Mouse (Mus musculus): Measurements from ENCODE around the gene Anxa11. TPM values are rescaled to one million over a fixed set of nuclear protein-coding genes. Genes with fewer than 3 reads are reported as not detected.

The Anxa11 gene
- total and polyA plus RNA-seq, 3 experiments = 7.6 to 40.5 TPM; not detected in 1

DNA sequence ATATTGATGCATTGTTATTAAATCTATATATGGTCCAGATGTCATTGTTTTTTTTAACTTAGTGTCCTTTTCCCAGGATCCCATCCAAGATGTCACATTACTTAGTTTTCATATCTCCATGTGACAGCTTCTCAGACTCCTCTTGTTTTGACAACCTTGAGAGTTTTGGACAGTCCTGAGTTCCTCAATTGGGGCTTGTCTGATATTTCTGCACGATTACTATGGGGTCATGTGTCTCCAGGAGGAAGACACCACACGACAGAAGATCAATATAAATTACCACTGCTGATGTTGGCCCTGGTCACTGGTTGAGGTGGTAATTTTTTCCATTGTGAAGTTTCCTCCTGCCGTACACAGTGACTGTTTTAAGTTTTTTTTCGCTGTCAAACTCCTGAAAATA is 377 bp upstream of the Anxa11 start (continued):
- TF ChIP-seq POLR2A (IDR thresholded peaks at IDR 0.05; ENCODE audit: control insufficient read depth in 1 of 2, insufficient read depth in 1 of 2, low read depth in 1 of 2, low read length in 2 of 2, poor library complexity in 1 of 2) = no peak
- TF ChIP-seq CTCF (IDR thresholded peaks at IDR 0.05 in 2 of 3, conservative IDR thresholded peaks at IDR 0.05 in 1 of 3; ENCODE audit: control insufficient read depth in 1 of 3, insufficient read depth in 1 of 3, low read depth in 2 of 3, low read length in 3 of 3, poor library complexity in 1 of 3, severe bottlenecking in 1 of 3) = no peak

DNA sequence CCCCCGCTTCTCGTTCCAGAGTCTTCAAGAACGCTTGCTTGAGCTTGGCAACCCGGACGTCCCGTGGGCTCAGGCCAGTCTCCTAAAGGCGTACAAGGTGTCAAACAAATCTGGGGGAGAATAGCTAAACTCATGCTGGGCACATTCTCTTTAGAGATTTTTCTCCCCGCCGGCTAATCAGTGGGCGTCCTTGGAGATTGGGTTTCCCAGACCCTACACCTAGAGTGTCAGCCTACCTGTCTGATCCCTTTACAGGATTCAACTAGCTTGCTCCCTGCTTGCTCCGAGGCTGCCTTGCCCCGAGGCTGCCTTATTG is 690 bp downstream of the Anxa11 start:
- Histone ChIP-seq H3K4me3 (ENCODE audit: control insufficient read depth in 1 of 2, insufficient read depth in 1 of 2, low read depth in 2 of 2, low read length in 2 of 2) (peak overlapping the region; percentile 82 to 95), H3K79me2 (ENCODE audit: control insufficient read depth, insufficient read depth, low read length, poor library complexity) (peaks cover 10% of the 10 kb centered on the region), H3K27ac (ENCODE audit: control insufficient read depth, low read depth, low read length) (no peak overlapping the region), H3K9ac (ENCODE audit: control insufficient read depth, low read depth, low read length, poor library complexity, severe bottlenecking) (peak overlapping the region; percentile 90), H3K9me3 (replicated peaks; ENCODE audit: insufficient read depth, low read length) (no peaks in the 10 kb centered on the region), H3K27me3 (ENCODE audit: control insufficient read depth in 1 of 2, insufficient read depth in 2 of 2, low read length in 2 of 2) (peaks cover 0 to 1% of the 10 kb centered on the region in 2 experiments; a peak in 1 of 4 replicates), H3K4me1 (ENCODE audit: control insufficient read depth in 1 of 2, insufficient read depth in 2 of 2, low read length in 2 of 2) (peaks cover 4 to 14% of the 10 kb centered on the region in 2 experiments; a peak in 3 of 4 replicates), H3K36me3 (ENCODE audit: control insufficient read depth in 1 of 2, insufficient read depth in 2 of 2, low read length in 2 of 2) (peaks cover 0 to 10% of the 10 kb centered on the region in 2 experiments; a peak in 2 of 4 replicates)
- DNase-seq (ENCODE audit: low read depth, low spot score) = no peak
- TF ChIP-seq MAFK (IDR thresholded peaks at IDR 0.05; ENCODE audit: borderline replicate concordance, low read depth, low read length) (no peak), CTCF (IDR thresholded peaks at IDR 0.05 in 2 of 3, conservative IDR thresholded peaks at IDR 0.05 in 1 of 3; ENCODE audit: control insufficient read depth in 1 of 3, insufficient read depth in 1 of 3, low read depth in 2 of 3, low read length in 3 of 3, poor library complexity in 1 of 3, severe bottlenecking in 1 of 3) (no peak), GATA1 (IDR thresholded peaks at IDR 0.05; ENCODE audit: low read depth, low read length) (no peak), ZKSCAN1 (IDR thresholded peaks at IDR 0.05; ENCODE audit: low read depth, low read length) (no peak), KAT2A (conservative IDR thresholded peaks at IDR 0.05; ENCODE audit: low read depth, low read length) (no peak), USF2 (IDR thresholded peaks at IDR 0.05; ENCODE audit: borderline replicate concordance in 1 of 2, insufficient read depth in 1 of 2, low read depth in 1 of 2, low read length in 2 of 2) (no peak), TCF12 (IDR thresholded peaks at IDR 0.05; ENCODE audit: low read depth, low read length) (no peak), RAD21 (IDR thresholded peaks at IDR 0.05; ENCODE audit: low read depth, low read length) (no peak), JUND (IDR thresholded peaks at IDR 0.05; ENCODE audit: low read depth, low read length) (no peak), TAL1 (IDR thresholded peaks at IDR 0.05; ENCODE audit: low read length) (no peak)

DNA sequence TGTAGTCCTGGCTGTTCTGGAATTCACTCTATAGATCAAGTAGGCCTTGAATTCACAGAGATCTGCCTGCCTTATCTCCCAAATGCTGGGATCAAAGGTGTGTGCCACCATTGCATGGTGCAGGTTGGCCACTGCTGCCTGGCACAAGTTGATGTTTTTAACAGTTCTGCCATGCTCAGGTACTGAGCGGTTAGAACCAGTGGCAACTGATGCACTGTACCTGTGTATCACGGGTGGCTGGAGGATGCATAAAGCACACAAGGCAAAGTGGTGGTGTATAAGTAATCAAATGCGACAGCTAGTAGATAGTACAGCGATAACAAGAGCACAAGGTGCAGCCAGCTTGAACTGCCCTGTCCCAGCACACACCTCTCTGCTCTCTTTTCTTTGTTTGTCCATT is 2.4 kb downstream of the Anxa11 start:
- no peak overlapping the region for H3K9ac ChIP-seq (ENCODE audit: control insufficient read depth, low read depth, low read length, poor library complexity, severe bottlenecking)
- no peak for DNase-seq (ENCODE audit: low read depth, low spot score)
- peaks cover 10% of the 10 kb centered on the region for H3K79me2 ChIP-seq (ENCODE audit: control insufficient read depth, insufficient read depth, low read length, poor library complexity)
- no peak overlapping the region for H3K4me3 ChIP-seq (ENCODE audit: control insufficient read depth in 1 of 2, insufficient read depth in 1 of 2, low read depth in 2 of 2, low read length in 2 of 2)
- peaks cover 4 to 14% of the 10 kb centered on the region in 2 experiments; a peak in 3 of 4 replicates for H3K4me1 ChIP-seq (ENCODE audit: control insufficient read depth in 1 of 2, insufficient read depth in 2 of 2, low read length in 2 of 2)
- no peaks in the 10 kb centered on the region for H3K9me3 ChIP-seq (replicated peaks; ENCODE audit: insufficient read depth, low read length)
- peaks cover 0 to 10% of the 10 kb centered on the region in 2 experiments; a peak in 2 of 4 replicates for H3K36me3 ChIP-seq (ENCODE audit: control insufficient read depth in 1 of 2, insufficient read depth in 2 of 2, low read length in 2 of 2)
- no peaks in the 10 kb centered on the region for H3K27me3 ChIP-seq (ENCODE audit: control insufficient read depth in 1 of 2, insufficient read depth in 2 of 2, low read length in 2 of 2)
- TF ChIP-seq BHLHE40 (IDR thresholded peaks at IDR 0.05; ENCODE audit: borderline replicate concordance, low read depth, low read length) (no peak), CTCF (IDR thresholded peaks at IDR 0.05 in 2 of 3, conservative IDR thresholded peaks at IDR 0.05 in 1 of 3; ENCODE audit: control insufficient read depth in 1 of 3, insufficient read depth in 1 of 3, low read depth in 2 of 3, low read length in 3 of 3, poor library complexity in 1 of 3, severe bottlenecking in 1 of 3) (no peak), POLR2A (IDR thresholded peaks at IDR 0.05; ENCODE audit: control insufficient read depth in 1 of 2, insufficient read depth in 1 of 2, low read depth in 1 of 2, low read length in 2 of 2, poor library complexity in 1 of 2) (no peak), POLR2AphosphoS5 (IDR thresholded peaks at IDR 0.05; ENCODE audit: borderline replicate concordance, low read depth, low read length) (no peak), GABPA (IDR thresholded peaks at IDR 0.05; ENCODE audit: low read depth, low read length) (no peak), MYB (IDR thresholded peaks at IDR 0.05; ENCODE audit: low read depth, low read length) (no peak), MAX (IDR thresholded peaks at IDR 0.05; ENCODE audit: low read length) (no peak), TCF12 (IDR thresholded peaks at IDR 0.05; ENCODE audit: low read depth, low read length) (no peak), MAZ (IDR thresholded peaks at IDR 0.05; ENCODE audit: low read depth, low read length) (no peak), MYC (IDR thresholded peaks at IDR 0.05; ENCODE audit: low read depth, low read length) (no peak), USF1 (IDR thresholded peaks at IDR 0.05; ENCODE audit: low read depth, low read length) (no peak), NRF1 (IDR thresholded peaks at IDR 0.05; ENCODE audit: insufficient read depth, low read depth, low read length, poor library complexity, severe bottlenecking) (no peak), ZNF384 (IDR thresholded peaks at IDR 0.05; ENCODE audit: low read depth, low read length) (no peak), MAFK (IDR thresholded peaks at IDR 0.05; ENCODE audit: borderline replicate concordance, low read depth, low read length) (no peak)
- H3K27ac ChIP-seq (ENCODE audit: control insufficient read depth, low read depth, low read length) = no peak overlapping the region

Data from MEL (cell line).